Mouse (Mus musculus) splenic B cell, adult 2 months (primary cell): ENCODE measurements around the gene Il9.

ENCODE experiments used
- DNase-seq: peaks from one replicate; pipeline ENCODE4 v3.0.0-alpha.2; 2011; ENCODE audit warnings: low read depth, low spot score
- H3K27me3 ChIP-seq: 2 replicates; pipeline ENCODE4 v1.6.1; 2012; ENCODE audit warnings: mild to moderate bottlenecking, low read length, moderate library complexity, mixed read lengths; ENCODE audit not compliant: control insufficient read depth, poor library complexity, insufficient read depth, severe bottlenecking
- H3K36me3 ChIP-seq: 2 replicates; pipeline ENCODE4 v1.6.1; 2012; ENCODE audit warnings: mild to moderate bottlenecking, low read length, moderate library complexity, mixed read lengths; ENCODE audit not compliant: control insufficient read depth, poor library complexity, insufficient read depth, severe bottlenecking

Gene Il9

GRCm38 (mm10) chr13:56458001-56458400, 24.0 kb downstream of the Il9 start:
- no peaks in the 10 kb centered on the region for H3K27me3 ChIP-seq
- no peaks in the 10 kb centered on the region for H3K36me3 ChIP-seq
- no peak for DNase-seq

DNA sequence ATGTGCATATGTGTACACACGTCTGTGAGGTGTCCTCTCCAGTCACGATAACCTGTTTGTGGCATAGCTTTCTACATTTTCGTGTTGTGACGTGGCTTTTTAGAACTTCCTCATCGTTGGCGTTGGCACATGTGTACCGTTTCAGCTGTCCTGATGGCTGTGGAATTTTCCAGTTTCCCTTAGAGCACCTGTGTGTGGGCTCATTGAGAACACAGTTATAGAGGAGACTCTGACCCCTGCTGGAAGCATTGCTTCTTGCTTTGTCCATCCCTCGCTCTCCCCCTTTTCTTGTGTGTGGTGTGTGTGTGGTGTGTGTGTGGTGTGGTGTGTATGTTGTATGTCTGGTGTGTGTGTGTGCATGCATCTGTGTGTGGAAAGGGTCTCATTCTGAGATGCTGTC, 32.0 kb downstream of the Il9 start:
- Histone ChIP-seq H3K27me3 (no peaks in the 10 kb centered on the region), H3K36me3 (no peaks in the 10 kb centered on the region)
- no peak for DNase-seq

GRCm38 (mm10) chr13:56449239-56450030, 32.6 kb downstream of the Il9 start:
- no peaks in the 10 kb centered on the region for H3K27me3 ChIP-seq
- DNase-seq, result no peak
- no peaks in the 10 kb centered on the region for H3K36me3 ChIP-seq

- no peaks in the 10 kb centered on the region for H3K36me3 ChIP-seq
- DNase-seq, result no peak
- H3K27me3 ChIP-seq, result no peaks in the 10 kb centered on the region
Measured at GRCm38 (mm10) chr13:56444996-56445395, 37.0 kb downstream of the Il9 start.

GRCm38 (mm10) chr13:56444112-56444511, 37.9 kb downstream of the Il9 start:
- Histone ChIP-seq H3K27me3 (no peaks in the 10 kb centered on the region), H3K36me3 (no peaks in the 10 kb centered on the region)
- no peak for DNase-seq

DNA sequence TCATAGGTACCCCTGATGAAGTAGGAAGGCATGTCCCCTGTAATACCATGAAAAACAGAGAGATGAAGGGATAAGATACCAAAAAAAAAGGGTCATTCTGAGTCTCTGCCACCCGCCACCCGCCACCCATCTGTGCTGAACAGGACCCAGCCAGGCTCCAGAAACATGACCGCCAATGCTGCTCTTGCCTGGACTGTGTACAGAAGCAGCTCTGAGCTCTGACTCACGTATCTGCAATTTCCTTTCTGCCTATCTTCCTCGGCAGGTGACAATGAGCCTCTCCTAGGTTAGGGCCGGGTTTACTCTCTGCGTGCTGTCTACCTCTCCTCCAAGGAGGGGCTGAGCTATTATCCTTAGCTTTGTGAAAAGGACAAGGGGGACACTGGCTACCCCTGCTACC, 38.6 kb downstream of the Il9 start:
- Histone ChIP-seq H3K36me3 (no peaks in the 10 kb centered on the region), H3K27me3 (no peaks in the 10 kb centered on the region)
- DNase-seq, result no peak

GRCm38 (mm10) chr13:56438211-56439075, 43.6 kb downstream of the Il9 start, which contains the start of gene Slc25a48:
TSS of gene Slc25a48 (plus strand) at chr13:56438355.
- DNase-seq, result no peak
- no peaks in the 10 kb centered on the region for H3K36me3 ChIP-seq
- H3K27me3 ChIP-seq, result no peaks in the 10 kb centered on the region

- Histone ChIP-seq H3K36me3 (no peaks in the 10 kb centered on the region), H3K27me3 (no peaks in the 10 kb centered on the region)
- DNase-seq, result no peak
Measured at GRCm38 (mm10) chr13:56435615-56436287, 46.3 kb downstream of the Il9 start.

GRCm38 (mm10) chr13:56434311-56434751, 47.7 kb downstream of the Il9 start:
- Histone ChIP-seq H3K36me3 (no peaks in the 10 kb centered on the region), H3K27me3 (no peaks in the 10 kb centered on the region)
- DNase-seq, result no peak

GRCm38 (mm10) chr13:56433466-56433865, 48.6 kb downstream of the Il9 start:
- DNase-seq, result peak; percentile 9
- no peaks in the 10 kb centered on the region for H3K36me3 ChIP-seq
- H3K27me3 ChIP-seq, result no peaks in the 10 kb centered on the region

- DNase-seq, result no peak
- no peaks in the 10 kb centered on the region for H3K36me3 ChIP-seq
- no peaks in the 10 kb centered on the region for H3K27me3 ChIP-seq
Measured at GRCm38 (mm10) chr13:56432496-56432895, 49.5 kb downstream of the Il9 start.
